Mouse (Mus musculus) ES-E14 (cell line): ENCODE data around the gene Pspn. TPM values are rescaled to one million over a fixed set of nuclear protein-coding genes. Genes with fewer than 3 reads are reported as not detected.

Source experiments
- DNase-seq: peaks from one replicate; pipeline ENCODE4 v3.0.0-alpha.2; 2013; ENCODE audit warnings: low read depth, low spot score
- H3K27ac ChIP-seq: 2 replicates; pipeline ENCODE4 v1.5.1; 2012; ENCODE audit warnings: low read depth, mild to moderate bottlenecking, low read length, moderate library complexity, mixed read lengths; ENCODE audit not compliant: poor library complexity, insufficient read depth, severe bottlenecking
- H3K36me3 ChIP-seq: 2 replicates; pipeline ENCODE4 v1.6.1; 2012; ENCODE audit warnings: mild to moderate bottlenecking, low read length, moderate library complexity, mixed read lengths; ENCODE audit not compliant: control insufficient read depth, poor library complexity, insufficient read depth, severe bottlenecking
- H3K4me1 ChIP-seq, 2 experiments: fragments of 150-350 bp in 1 of 2; sonication (generic) in 1 of 2; 2 replicates each; pipeline ENCODE4 v1.6.1; 2012; ENCODE audit warnings: low read length in 2 of 2, mild to moderate bottlenecking in 1 of 2, mixed read lengths in 1 of 2; ENCODE audit not compliant: control insufficient read depth in 2 of 2, insufficient read depth in 2 of 2, poor library complexity in 1 of 2
- H3K4me3 ChIP-seq, 2 experiments: fragments of 150-350 bp in 1 of 2; sonication (generic) in 1 of 2; 2 replicates each; pipeline ENCODE4 v1.5.1; 2012; ENCODE audit warnings: low read length in 2 of 2, low read depth in 1 of 2, mild to moderate bottlenecking in 1 of 2, mixed read lengths in 1 of 2; ENCODE audit not compliant: insufficient read depth in 1 of 2, poor library complexity in 1 of 2, severe bottlenecking in 1 of 2
- H3K9ac ChIP-seq: 2 replicates; pipeline ENCODE4 v1.6.1; 2012; ENCODE audit warnings: low read depth, mild to moderate bottlenecking, low read length, mixed read lengths; ENCODE audit not compliant: poor library complexity, insufficient read depth, severe bottlenecking
- H3K9me3 ChIP-seq: fragments of 150-350 bp; sonication (generic); 2 replicates; pipeline ENCODE4 v1.6.1; 2012; ENCODE audit warnings: low read depth, mild to moderate bottlenecking, low read length; ENCODE audit not compliant: control insufficient read depth, insufficient read depth
- CHD2 ChIP-seq: IDR thresholded peaks from 2 replicates; pipeline ENCODE4 v1.6.1; 2014; ENCODE audit warnings: mild to moderate bottlenecking, low read depth, low read length, inconsistent platforms
- HCFC1 ChIP-seq: IDR thresholded peaks from 2 replicates; pipeline ENCODE4 v1.6.1; 2012; ENCODE audit warnings: low read length, inconsistent platforms, borderline replicate concordance; ENCODE audit not compliant: insufficient read depth
- MAFK ChIP-seq: IDR thresholded peaks from 2 replicates; pipeline ENCODE4 v1.6.1; 2014; ENCODE audit warnings: mild to moderate bottlenecking, low read depth, low read length, inconsistent platforms; ENCODE audit not compliant: insufficient read depth
- ZC3H11A ChIP-seq: IDR thresholded peaks from 2 replicates; pipeline ENCODE4 v1.6.1; 2012; ENCODE audit warnings: low read depth, mild to moderate bottlenecking, inconsistent platforms, low read length, borderline replicate concordance
- ZNF384 ChIP-seq: IDR thresholded peaks from 2 replicates; pipeline ENCODE4 v1.6.1; 2012; ENCODE audit warnings: low read depth, low read length, inconsistent platforms
- in situ Hi-C, 2 experiments: fragments of 600-800 bp; cut with MboI; formaldehyde crosslinking; loops; one replicate each; pipeline ENCODE4 v1.15.1; 2025; ENCODE audit warnings: low sequenced_read_pairs in 2 of 2, inconsistent platforms in 1 of 2; ENCODE audit not compliant: unreplicated experiment in 2 of 2
- total RNA-seq: library from RNA; depleted of rRNA; stranded (reverse); fragments of 300-350 nt; gene quantifications from 2 replicates; pipeline ENCODE4 v1.2.3, GENCODE M21; 2012

Pspn gene
- total RNA-seq, 1 experiment = not detected

GRCm38 (mm10) chr17:56985656-56986055 lies 14.2 kb downstream of the Pspn start:
- Histone ChIP-seq H3K4me1 (no peaks in the 10 kb centered on the region), H3K4me3 (no peak overlapping the region), H3K9ac (no peak overlapping the region), H3K9me3 (no peaks in the 10 kb centered on the region), H3K36me3 (no peaks in the 10 kb centered on the region), H3K27ac (no peak overlapping the region)
- DNase-seq = no peak
- TF ChIP-seq ZNF384 (no peak), HCFC1 (no peak), MAFK (no peak), ZC3H11A (no peak), CHD2 (no peak)
- in situ Hi-C loops = no loop called here

- H3K4me3 ChIP-seq = no peak overlapping the region
- no peaks in the 10 kb centered on the region for H3K4me1 ChIP-seq
- H3K9ac ChIP-seq = no peak overlapping the region
- H3K9me3 ChIP-seq = no peaks in the 10 kb centered on the region
- TF ChIP-seq HCFC1 (no peak), MAFK (no peak), CHD2 (no peak), ZC3H11A (no peak), ZNF384 (no peak)
- H3K27ac ChIP-seq = no peak overlapping the region
- in situ Hi-C loops = no loop called here
- DNase-seq = no peak
- H3K36me3 ChIP-seq = no peaks in the 10 kb centered on the region
Measured at GRCm38 (mm10) chr17:56984886-56985285, 14.9 kb downstream of the Pspn start.

GRCm38 (mm10) chr17:56982013-56982412 lies 17.8 kb downstream of the Pspn start, which contains the start of gene Acer1:
Gene Acer1, minus strand, starts transcription at chr17:56982126.
- no peak within 1 kb of the TSS for H3K27ac ChIP-seq
- DNase-seq = no peak
- TF ChIP-seq CHD2 = no peak
- TF ChIP-seq MAFK = no peak
- TF ChIP-seq HCFC1 = no peak
- no peak for TF ChIP-seq ZNF384
- TF ChIP-seq ZC3H11A = no peak
- no peaks in the 10 kb centered on the region for H3K9me3 ChIP-seq
- in situ Hi-C loops = no loop called here
- 0 out of 4 replicates have a peak, but pooled peaks cover 0 to 1% of the 10 kb centered on the region in 2 experiments for H3K4me1 ChIP-seq
- H3K9ac ChIP-seq = no peak within 1 kb of the TSS
- H3K36me3 ChIP-seq = no peaks in the 10 kb centered on the region
- H3K4me3 ChIP-seq = no peak within 1 kb of the TSS

GRCm38 (mm10) chr17:56981049-56981448 lies 18.8 kb downstream of the Pspn start:
- Histone ChIP-seq H3K36me3 (no peaks in the 10 kb centered on the region), H3K27ac (no peak overlapping the region), H3K9me3 (no peaks in the 10 kb centered on the region), H3K4me1 (0 out of 4 replicates have a peak, but pooled peaks cover 0 to 1% of the 10 kb centered on the region in 2 experiments), H3K9ac (no peak overlapping the region), H3K4me3 (no peak overlapping the region)
- no peak for TF ChIP-seq MAFK
- no peak for TF ChIP-seq CHD2
- TF ChIP-seq ZNF384 = no peak
- no peak for TF ChIP-seq ZC3H11A
- TF ChIP-seq HCFC1 = no peak
- DNase-seq = no peak
- in situ Hi-C loops = no loop called here

GRCm38 (mm10) chr17:56979524-56979923 lies 20.3 kb downstream of the Pspn start:
- in situ Hi-C loops = no loop called here
- TF ChIP-seq ZC3H11A (no peak), HCFC1 (no peak), CHD2 (no peak), ZNF384 (no peak), MAFK (no peak)
- no peak overlapping the region for H3K27ac ChIP-seq
- H3K4me3 ChIP-seq = no peak overlapping the region
- no peaks in the 10 kb centered on the region for H3K9me3 ChIP-seq
- DNase-seq = no peak
- H3K36me3 ChIP-seq = no peaks in the 10 kb centered on the region
- H3K9ac ChIP-seq = no peak overlapping the region
- H3K4me1 ChIP-seq = peaks cover 1 to 3% of the 10 kb centered on the region in 2 experiments; a peak in 1 of 4 replicates
